Mouse (Mus musculus) intestine, embryonic 14.5 days (tissue): ENCODE measurements around the gene Shisa9. TPM values are rescaled to one million over a fixed set of nuclear protein-coding genes. Genes with fewer than 3 reads are reported as not detected.

Experiments used
- ATAC-seq: fragments of 200-750 bp; cut with Nextera tagmentation; replicated peaks from 2 replicates; pipeline ENCODE4 v1.8.0; 2017; ENCODE audit warnings: low read depth, moderate number of reproducible peaks, moderate TSS enrichment, moderate library complexity; ENCODE audit not compliant: low FRiP score, low TSS enrichment
- DNase-seq: peaks from one replicate; pipeline ENCODE4 v3.0.0-alpha.2; 2018; ENCODE audit warnings: low spot score
- H3K27ac ChIP-seq: fragments of 300-500 bp; sonication (generic); 2 replicates; pipeline ENCODE4 v1.5.1; 2014; ENCODE audit warnings: low read depth, mild to moderate bottlenecking, control low read depth
- H3K27me3 ChIP-seq: fragments of 300-500 bp; sonication (generic); replicated peaks from 2 replicates; pipeline ENCODE4 v1.6.1; 2014; ENCODE audit warnings: low read length, control low read depth; ENCODE audit not compliant: control insufficient read depth, insufficient read depth
- H3K36me3 ChIP-seq: fragments of 300-500 bp; sonication (generic); 2 replicates; pipeline ENCODE4 v1.6.1; 2014; ENCODE audit warnings: low read length, control low read depth; ENCODE audit not compliant: control insufficient read depth, insufficient read depth
- H3K4me1 ChIP-seq: fragments of 300-500 bp; sonication (generic); replicated peaks from 2 replicates; pipeline ENCODE4 v1.6.1; 2014; ENCODE audit warnings: low read length, control low read depth, mixed read lengths; ENCODE audit not compliant: control insufficient read depth, insufficient read depth
- H3K4me2 ChIP-seq: fragments of 300-500 bp; sonication (generic); 2 replicates; pipeline ENCODE4 v1.6.1; 2014; ENCODE audit warnings: low read length
- H3K4me3 ChIP-seq: fragments of 300-500 bp; sonication (generic); 2 replicates; pipeline ENCODE4 v1.5.1; 2014; ENCODE audit warnings: low read depth, low read length, control low read depth, mixed read lengths
- H3K9ac ChIP-seq: fragments of 300-500 bp; sonication (generic); 2 replicates; pipeline ENCODE4 v1.6.1; 2014; ENCODE audit warnings: mild to moderate bottlenecking, low read length
- H3K9me3 ChIP-seq: fragments of 300-500 bp; sonication (generic); 2 replicates; pipeline ENCODE4 v1.6.1; 2016; ENCODE audit warnings: low read length, control low read depth; ENCODE audit not compliant: control insufficient read depth
- WGBS: fragments of 180-500 bp; shearing (Covaris S2); extraction: QIAGEN DNeasy Blood & Tissue Kit; methylation state at CpG from one replicate; pipeline ENCODE4 v1.1.7; 2014; 5-methylcytosine and 5-hydroxymethylcytosine counted together
- polyA plus RNA-seq: library from polyadenylated mRNA; unstranded; fragments of >200 nt; fragmentation: Nextera tagmentation; extraction: Ambion mirVana; gene quantifications from 2 replicates; pipeline ENCODE4 v1.2.1, GENCODE M21; 2014

Shisa9 gene
- polyA plus RNA-seq, 1 experiment from 2014 or later = 1.2 TPM

DNA sequence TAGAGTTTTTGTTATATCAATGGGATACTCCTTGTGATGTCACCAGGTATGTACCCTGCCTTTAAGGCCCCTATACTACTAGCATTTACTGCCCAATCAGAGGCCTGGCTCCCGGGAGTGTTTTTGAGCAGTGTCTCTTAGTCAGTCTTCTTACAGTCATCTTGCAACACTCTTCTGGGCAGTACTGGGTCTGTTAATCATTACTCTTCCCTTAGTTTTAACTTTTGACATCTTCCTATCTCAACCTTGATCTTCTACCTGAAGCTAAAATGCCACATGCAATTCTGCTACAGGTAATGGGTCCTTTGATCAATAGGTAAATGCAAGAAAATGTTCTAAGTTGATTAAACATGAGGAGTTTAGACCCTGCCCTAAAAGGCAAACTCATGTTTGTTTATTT lies 225.4 kb downstream of the Shisa9 start:
- Histone ChIP-seq H3K4me2 (no peak overlapping the region), H3K9ac (no peak overlapping the region), H3K4me1 (no peaks in the 10 kb centered on the region), H3K36me3 (no peaks in the 10 kb centered on the region), H3K9me3 (no peaks in the 10 kb centered on the region), H3K27ac (no peak overlapping the region), H3K4me3 (no peak overlapping the region), H3K27me3 (no peaks in the 10 kb centered on the region)
- no peak for ATAC-seq
- DNase-seq = no peak
- WGBS = 92% methylated on average over 1 of the region's 1 CpGs

DNA sequence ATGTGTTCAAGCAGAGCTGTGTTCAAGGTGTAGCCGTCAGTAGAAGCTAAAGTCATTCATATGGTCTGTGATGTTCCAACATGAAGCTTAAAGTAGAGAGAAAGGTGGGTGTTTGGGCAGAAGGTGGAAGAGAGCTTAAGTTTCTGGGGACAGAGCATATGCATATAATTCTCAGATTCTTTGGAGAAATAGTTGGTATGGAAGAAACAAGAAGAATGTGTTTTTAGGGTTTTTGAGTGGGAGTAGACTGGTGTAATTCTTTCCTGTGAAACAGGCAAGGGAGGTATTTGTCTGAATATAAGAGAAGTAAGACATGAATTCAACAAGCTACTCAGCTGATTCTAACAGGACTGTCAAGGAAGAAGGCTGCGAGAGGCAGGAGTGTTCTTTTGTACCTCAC lies 225.9 kb downstream of the Shisa9 start:
- Histone ChIP-seq H3K4me2 (no peak overlapping the region), H3K9ac (no peak overlapping the region), H3K27ac (no peak overlapping the region), H3K4me1 (no peaks in the 10 kb centered on the region), H3K27me3 (no peaks in the 10 kb centered on the region), H3K9me3 (no peaks in the 10 kb centered on the region), H3K4me3 (no peak overlapping the region), H3K36me3 (no peaks in the 10 kb centered on the region)
- WGBS = 72% methylated on average over 2 of the region's 2 CpGs
- no peak for ATAC-seq
- no peak for DNase-seq

DNA sequence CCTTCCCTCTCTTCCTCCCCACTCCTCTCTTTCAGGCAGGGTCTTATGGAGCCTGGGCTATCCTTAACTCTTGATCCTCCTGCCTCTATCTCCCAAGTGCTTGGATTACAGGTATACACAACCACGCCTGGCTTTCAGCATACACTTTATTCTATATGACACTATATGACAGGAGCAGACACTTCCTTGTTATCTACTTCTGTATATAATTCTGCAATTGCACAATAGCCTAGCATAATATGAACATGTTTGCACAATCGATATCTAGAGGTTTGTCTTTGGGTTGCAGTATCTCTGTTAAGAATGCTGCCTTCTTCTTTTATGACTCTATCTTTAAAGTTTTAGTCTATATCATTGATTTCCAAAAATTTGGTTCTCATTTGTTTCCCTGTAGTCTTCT lies 230.1 kb downstream of the Shisa9 start:
- Histone ChIP-seq H3K9me3 (no peaks in the 10 kb centered on the region), H3K9ac (no peak overlapping the region), H3K4me2 (no peak overlapping the region), H3K4me3 (no peak overlapping the region), H3K4me1 (no peaks in the 10 kb centered on the region), H3K27me3 (no peaks in the 10 kb centered on the region), H3K27ac (no peak overlapping the region), H3K36me3 (no peaks in the 10 kb centered on the region)
- WGBS = 80% methylated on average over 2 of the region's 2 CpGs
- ATAC-seq (no peak), DNase-seq (no peak)

DNA sequence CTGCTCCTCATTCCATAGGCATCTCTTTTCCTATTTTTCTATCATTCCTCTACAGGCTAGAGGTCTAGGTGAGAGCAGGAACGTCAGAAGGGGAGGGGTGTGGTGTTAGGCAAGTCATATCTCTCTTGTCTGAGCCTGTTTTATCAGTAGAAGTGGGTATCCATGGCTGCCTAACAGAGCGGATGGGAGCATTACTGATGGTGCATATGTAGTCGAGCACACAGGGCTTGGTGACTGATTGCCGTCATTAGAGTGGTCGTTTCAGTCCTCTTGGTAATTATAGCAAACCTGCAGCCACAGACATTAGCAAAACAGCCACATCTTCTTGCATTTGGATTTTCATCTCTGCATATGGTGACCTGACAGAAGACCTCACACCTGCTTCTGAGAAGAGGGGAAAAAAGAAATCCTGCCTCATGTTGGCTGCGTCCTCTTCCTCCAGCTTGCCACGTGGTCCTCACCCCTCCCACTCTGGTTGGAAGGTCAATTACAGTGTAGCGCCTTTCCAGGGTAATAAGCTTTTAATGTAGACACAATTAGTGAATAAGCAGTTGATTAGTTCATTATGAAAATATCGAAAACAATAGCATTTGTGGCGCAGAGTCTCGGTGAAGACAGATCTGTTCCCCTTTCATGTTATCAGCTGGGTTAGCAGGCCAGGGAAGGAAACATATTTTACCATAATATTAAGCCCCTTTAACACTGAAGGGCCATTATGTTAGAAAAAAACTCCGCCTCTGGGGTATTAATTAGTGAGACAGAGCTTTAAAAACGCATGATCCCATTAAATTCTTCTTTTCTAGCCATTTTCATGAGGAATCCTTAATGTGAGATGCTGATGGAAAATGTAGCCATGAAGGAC lies 233.6 kb downstream of the Shisa9 start:
- ATAC-seq (no peak), DNase-seq (no peak)
- WGBS = 72% methylated on average over 13 of the region's 13 CpGs
- no peak overlapping the region for H3K27ac ChIP-seq
- H3K4me1 ChIP-seq = no peaks in the 10 kb centered on the region
- H3K36me3 ChIP-seq = no peaks in the 10 kb centered on the region
- H3K9ac ChIP-seq = no peak overlapping the region
- no peaks in the 10 kb centered on the region for H3K27me3 ChIP-seq
- H3K4me3 ChIP-seq = no peak overlapping the region
- H3K9me3 ChIP-seq = no peaks in the 10 kb centered on the region
- no peak overlapping the region for H3K4me2 ChIP-seq

DNA sequence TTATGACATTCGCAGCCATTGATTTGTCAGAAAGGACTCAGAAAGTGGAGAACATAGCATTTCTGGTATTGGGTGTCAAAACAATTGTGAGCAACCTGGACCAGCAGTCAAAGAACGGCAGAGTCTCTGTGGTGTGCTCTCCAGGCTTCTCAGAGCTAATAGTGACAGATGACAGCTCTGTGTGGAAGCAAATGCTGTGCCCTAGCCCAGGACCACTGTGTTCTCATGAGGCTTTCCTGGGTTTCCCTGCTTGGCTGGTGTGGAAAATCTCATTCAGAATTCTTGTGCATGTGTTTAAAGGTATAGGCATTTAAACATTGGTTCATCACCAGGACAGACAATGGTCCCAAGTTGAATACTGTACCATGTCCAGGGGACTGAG lies 234.2 kb downstream of the Shisa9 start:
- no peak overlapping the region for H3K27ac ChIP-seq
- no peaks in the 10 kb centered on the region for H3K27me3 ChIP-seq
- no peak overlapping the region for H3K9ac ChIP-seq
- ATAC-seq = no peak
- no peak overlapping the region for H3K4me2 ChIP-seq
- DNase-seq = no peak
- 70% methylated on average over 2 of the region's 2 CpGs for WGBS
- H3K4me1 ChIP-seq = no peaks in the 10 kb centered on the region
- H3K9me3 ChIP-seq = no peaks in the 10 kb centered on the region
- no peaks in the 10 kb centered on the region for H3K36me3 ChIP-seq
- H3K4me3 ChIP-seq = no peak overlapping the region

DNA sequence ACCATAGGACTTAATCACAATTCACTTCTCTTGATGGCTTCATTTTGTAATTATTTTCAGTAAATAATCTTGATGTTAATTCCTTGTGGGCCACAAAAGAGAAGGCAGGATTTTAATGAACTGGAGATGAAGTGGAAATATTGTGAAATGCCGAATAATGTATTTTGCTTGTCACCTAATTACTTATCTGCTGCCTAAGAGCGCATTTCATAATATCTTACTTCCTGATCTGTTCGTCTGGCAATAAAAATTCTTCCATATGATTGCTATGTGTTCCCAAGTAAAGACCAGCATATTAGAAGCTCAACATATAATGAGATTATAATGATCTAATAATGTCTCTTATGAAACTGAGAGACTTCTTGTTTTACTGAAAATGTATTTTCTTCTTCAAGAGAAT lies 235.9 kb downstream of the Shisa9 start:
- DNase-seq (no peak), ATAC-seq (no peak)
- Histone ChIP-seq H3K4me2 (no peak overlapping the region), H3K27me3 (no peaks in the 10 kb centered on the region), H3K9ac (no peak overlapping the region), H3K36me3 (no peaks in the 10 kb centered on the region), H3K9me3 (no peaks in the 10 kb centered on the region), H3K4me3 (no peak overlapping the region), H3K4me1 (no peaks in the 10 kb centered on the region), H3K27ac (no peak overlapping the region)
- WGBS = 80% methylated on average over 3 of the region's 3 CpGs

DNA sequence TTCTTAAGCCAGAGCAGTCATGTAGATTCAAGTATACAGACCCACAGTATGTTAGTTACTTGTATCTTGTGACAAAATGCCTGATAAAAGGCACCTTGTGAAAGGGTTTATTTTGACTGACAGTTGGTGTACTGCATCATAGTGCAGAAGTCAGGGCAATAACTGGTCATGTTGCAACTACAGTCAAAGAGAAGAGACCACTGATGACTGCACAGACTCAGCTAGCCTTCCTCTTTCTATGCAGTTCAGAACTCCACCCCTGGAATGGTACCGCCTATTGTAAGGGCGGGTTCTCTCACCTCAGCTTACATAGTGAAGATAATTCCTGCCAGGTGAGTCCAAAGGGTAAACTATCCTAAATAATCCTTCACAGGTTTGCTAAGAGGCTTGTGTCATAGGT lies 239.6 kb downstream of the Shisa9 start:
- DNase-seq (no peak), ATAC-seq (no peak)
- Histone ChIP-seq H3K27ac (no peak overlapping the region), H3K27me3 (no peaks in the 10 kb centered on the region), H3K4me1 (no peaks in the 10 kb centered on the region), H3K36me3 (no peaks in the 10 kb centered on the region), H3K4me2 (no peak overlapping the region), H3K9me3 (no peaks in the 10 kb centered on the region), H3K9ac (no peak overlapping the region), H3K4me3 (no peak overlapping the region)
- 85% methylated on average over 2 of the region's 2 CpGs for WGBS

DNA sequence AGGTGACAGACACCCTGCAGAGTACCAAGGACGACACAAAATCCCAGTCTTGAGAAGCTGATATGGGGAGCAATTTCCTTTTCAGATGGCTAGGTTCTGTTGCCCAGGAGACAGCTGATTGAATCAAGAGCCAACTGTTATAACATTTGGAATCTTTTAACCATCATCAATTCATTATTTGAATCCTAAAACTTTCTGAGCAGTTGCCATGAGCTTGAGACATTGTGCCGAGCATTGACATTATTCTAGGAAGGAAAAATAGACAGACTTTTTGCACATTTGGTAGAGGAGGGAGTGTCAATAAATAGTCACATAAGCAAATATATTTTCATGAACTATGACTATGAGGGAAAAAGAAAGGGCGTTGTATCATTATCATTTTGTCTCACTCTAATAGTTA lies 243.0 kb downstream of the Shisa9 start:
- Histone ChIP-seq H3K27me3 (no peaks in the 10 kb centered on the region), H3K9ac (no peak overlapping the region), H3K36me3 (no peaks in the 10 kb centered on the region), H3K27ac (no peak overlapping the region), H3K4me2 (no peak overlapping the region), H3K9me3 (no peaks in the 10 kb centered on the region), H3K4me1 (no peaks in the 10 kb centered on the region), H3K4me3 (no peak overlapping the region)
- DNase-seq (no peak), ATAC-seq (no peak)
- 76% methylated on average over 3 of the region's 3 CpGs for WGBS

DNA sequence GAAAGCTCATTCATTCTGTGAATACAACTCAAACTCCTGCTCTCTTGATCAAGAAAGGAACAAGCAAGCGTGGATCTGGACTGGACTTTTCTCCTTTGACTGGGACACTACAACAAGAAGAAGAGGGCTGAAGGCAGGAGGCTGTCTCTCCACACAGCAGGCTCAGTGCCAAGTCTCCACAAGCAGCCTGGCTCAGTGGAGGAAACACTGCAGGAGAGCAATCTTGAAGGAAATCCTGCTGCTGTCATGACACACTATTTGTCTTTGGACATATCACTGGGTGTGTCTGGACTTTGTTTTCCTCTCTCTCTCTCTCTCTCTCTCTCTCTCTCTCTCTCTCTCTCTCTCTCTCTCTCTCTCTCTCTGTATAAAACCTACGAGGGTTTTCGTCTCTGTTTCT lies 249.4 kb downstream of the Shisa9 start:
- Histone ChIP-seq H3K27ac (no peak overlapping the region), H3K36me3 (no peaks in the 10 kb centered on the region), H3K27me3 (no peaks in the 10 kb centered on the region), H3K4me2 (no peak overlapping the region), H3K4me1 (no peaks in the 10 kb centered on the region), H3K9me3 (no peaks in the 10 kb centered on the region), H3K9ac (no peak overlapping the region), H3K4me3 (no peak overlapping the region)
- ATAC-seq = no peak
- 49% methylated on average over 3 of the region's 3 CpGs for WGBS
- DNase-seq = no peak
